Mouse (Mus musculus) layer of hippocampus, postnatal 36 days (tissue): ENCODE measurements around the gene Pdk4. TPM values are rescaled to one million over a fixed set of nuclear protein-coding genes. Genes with fewer than 3 reads are reported as not detected.
A peak's percentile ranks its signal among the peaks of the same experiment; 100 is the strongest.

Experiments
- DNase-seq, 2 experiments: peaks; one replicate each; pipeline ENCODE4 v3.0.0; 2022
- total RNA-seq, 2 experiments: library from RNA; stranded (reverse); gene quantifications; 2 replicates each; pipeline ENCODE4 v1.2.3; 2021

Gene Pdk4
- total RNA-seq, 2 experiments from 2014 or later: 11.3 to 14.5 TPM

- DNase-seq: no peak
Measured at GRCm38 (mm10) chr6:5444331-5444898, 51.7 kb downstream of the Pdk4 start.

GRCm38 (mm10) chr6:5443104-5443863 lies 52.8 kb downstream of the Pdk4 start:
- peak; percentile 38 to 54 for DNase-seq

DNA sequence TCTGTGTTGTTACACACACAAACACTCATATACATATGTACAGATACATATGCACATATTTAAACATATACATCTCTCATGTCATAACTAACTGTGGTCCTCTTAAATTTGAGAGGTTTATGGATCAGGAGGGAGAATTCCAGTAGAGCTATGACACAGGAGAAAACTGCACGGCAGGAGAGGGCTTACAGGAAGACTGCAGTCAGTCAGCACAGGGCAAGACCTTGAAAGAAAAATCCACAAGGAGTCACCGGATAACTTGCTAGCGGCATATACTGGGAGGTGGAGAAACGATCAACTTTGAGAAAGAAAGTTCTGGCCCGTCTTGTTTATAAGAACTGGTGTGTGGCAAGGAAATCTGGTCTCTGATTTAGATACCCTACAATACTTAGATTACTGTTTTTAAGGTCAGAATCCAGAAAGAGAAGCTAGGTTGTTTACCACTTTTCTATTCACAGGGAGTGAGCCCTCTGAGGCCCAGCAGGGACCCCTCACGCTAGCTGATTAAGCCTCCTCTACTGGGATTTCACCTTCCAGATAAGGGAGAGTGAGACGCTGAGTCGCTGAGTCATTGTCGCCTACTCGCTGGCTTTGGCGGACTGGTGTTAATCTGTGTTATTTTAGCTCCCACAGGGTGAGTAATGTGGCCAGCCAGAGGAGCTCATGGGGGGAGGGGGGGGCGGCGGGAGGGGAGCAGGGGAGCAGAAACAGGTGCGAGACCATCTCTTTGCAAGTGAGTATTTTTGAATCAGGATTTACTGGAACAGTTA lies 53.6 kb downstream of the Pdk4 start:
- DNase-seq: peak; percentile 23 to 25

GRCm38 (mm10) chr6:5441221-5441620 lies 54.9 kb downstream of the Pdk4 start:
- DNase-seq: no peak

DNA sequence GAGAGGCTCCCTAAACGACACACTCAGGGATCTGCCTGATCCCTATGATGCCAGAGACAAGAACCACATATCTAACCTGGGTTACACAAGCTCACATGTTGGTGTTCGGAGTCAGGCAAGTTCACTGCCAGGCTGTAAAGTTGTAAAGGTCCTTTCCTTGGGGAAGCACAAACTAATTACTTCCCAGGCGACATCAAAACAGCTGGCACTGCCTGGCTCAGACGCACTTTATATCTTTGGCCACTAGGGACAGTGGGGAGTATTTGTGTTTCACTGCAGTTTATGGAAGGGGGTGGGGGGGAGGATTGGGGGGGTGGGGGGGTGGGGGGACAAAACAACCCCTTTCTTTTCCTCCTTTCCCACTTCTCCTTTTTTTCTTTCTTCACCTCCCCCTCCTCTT lies 58.4 kb downstream of the Pdk4 start:
- no peak for DNase-seq

DNA sequence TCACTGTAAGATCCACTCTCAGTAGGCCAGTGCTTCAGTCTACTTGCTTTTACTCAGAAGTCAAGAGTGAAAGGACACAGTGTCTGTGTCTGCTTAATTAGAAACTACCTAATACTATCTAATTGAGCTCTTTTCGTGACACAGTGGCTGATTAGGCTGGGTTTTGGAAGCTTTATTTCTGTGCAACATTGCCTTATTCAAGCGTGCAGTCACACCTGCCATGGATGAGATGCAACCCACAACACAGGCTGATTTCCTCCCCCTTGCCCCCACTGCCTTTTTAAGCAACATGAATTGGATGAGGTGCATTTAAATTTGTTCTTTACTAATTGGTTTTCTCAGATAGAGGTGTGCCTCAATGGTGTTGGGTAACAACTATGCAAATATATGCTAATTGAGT lies 62.2 kb downstream of the Pdk4 start:
- no peak for DNase-seq

Other genes with a start within 250 kb of the Pdk4 start
- 1 to 10 TPM; 2.0 to 2.2 TPM for gene Pon3, start 240.0 kb downstream of the Pdk4 start, total RNA-seq
- 10 to 100 TPM; 19.8 TPM for gene Pon2, start 197.9 kb downstream of the Pdk4 start, total RNA-seq
- gene Asb4, start 112.9 kb downstream of the Pdk4 start, total RNA-seq: under 1 TPM; 0.50 to 0.71 TPM
- 100 to 1,000 TPM; 146 to 151 TPM for gene Dync1i1, start 229.3 kb upstream of the Pdk4 start, total RNA-seq